Mouse (Mus musculus) T-cell, adult 2 months (primary cell): ENCODE data around the gene Dynlt1a.
"Not testable (repeated sequence)": the region's sequence is repeated elsewhere in the genome, so short reads cannot be mapped to it uniquely, and the experiment has no call there.

ENCODE experiments used
- DNase-seq: peaks from one replicate; pipeline ENCODE4 v3.0.0; 2022; ENCODE audit warnings: low spot score

The Dynlt1a gene

GRCm38 (mm10) chr17:6286169-6286568 is 31.1 kb downstream of the Dynlt1a start:
- not testable (repeated sequence) for DNase-seq

DNA sequence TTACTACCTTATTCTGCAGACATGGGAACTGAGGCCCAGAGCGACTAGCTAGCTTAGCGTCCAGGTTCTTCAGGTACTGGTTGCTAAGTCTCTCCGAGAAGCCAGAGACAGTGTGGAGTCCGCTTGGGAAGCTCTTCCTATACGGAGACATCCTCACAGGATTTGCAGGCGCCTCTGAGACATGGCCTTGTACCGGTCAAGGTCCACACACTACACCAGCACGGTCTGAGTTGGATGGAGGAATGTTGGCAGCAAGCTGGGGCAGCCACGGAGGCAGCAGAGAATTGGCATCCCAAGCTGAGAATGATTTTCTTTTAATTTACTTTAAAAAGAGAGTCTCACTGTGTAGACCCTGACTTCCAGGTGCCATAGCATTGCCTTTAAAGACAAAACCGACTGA is 34.2 kb downstream of the Dynlt1a start:
- DNase-seq, result not testable (repeated sequence)

- DNase-seq, result not testable (repeated sequence)
These were observed 36.8 kb downstream of the Dynlt1a start for GRCm38 (mm10) chr17:6280513-6280912.

DNA sequence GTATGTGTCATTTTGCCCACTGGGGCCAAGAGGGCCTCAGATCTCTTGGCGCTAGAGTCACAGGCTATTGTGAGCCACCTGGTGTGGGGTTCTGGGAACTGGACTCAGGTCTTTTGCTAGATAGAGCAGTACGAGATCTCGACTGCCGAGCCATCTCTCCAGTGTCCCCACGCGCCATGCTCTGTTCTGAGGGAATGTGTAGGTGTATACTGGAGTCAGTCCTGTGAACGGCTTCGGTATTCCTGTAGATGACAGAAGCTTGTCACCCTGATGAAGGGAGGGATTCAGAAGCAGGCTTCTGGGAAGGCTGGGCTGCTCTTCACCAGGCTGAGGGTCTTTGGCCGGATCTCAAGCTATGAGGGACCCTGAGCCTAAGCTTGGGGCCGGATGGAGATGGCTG is 37.5 kb downstream of the Dynlt1a start:
- not testable (repeated sequence) for DNase-seq

DNA sequence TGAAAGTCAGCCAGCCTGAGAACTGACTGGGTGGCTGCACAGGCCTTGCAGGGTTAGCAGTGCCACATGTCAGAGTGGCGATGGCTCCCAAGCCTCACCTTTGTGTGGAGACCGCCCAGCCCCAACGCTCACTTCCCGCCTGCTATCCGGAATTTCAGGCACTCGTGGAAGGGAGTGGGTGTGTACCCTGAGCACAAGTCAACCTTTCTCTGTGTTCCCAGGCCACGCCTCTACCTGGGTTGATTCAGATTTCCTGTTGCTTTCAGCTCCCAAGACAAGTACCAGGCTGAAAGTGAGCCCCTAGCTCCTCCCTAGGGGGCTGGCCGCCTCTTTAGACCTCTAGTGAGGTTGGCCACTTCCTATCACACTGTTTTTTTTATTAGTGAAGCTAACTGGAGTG is 38.1 kb downstream of the Dynlt1a start:
- DNase-seq, result not testable (repeated sequence)

DNA sequence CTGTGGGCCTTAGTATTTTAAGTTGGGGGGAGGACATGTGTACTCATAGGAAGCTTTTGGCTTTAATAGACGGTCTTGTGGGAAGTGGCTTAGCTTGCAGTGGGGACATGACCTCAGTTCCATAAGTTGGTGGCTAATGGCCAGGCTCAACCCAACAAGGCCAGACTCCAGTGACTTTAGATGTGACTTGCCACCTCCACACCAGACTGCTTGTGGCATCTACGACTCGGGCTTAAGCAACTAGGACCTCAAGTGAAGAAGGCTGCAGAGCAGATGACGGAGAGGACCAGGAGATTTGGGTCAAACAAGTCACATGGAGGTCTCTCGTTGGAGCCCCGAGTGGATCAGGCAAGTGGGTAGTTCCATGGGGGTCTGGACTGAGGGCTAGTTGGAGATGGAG is 42.6 kb downstream of the Dynlt1a start:
- not testable (repeated sequence) for DNase-seq

- not testable (repeated sequence) for DNase-seq
These were observed 45.3 kb downstream of the Dynlt1a start for GRCm38 (mm10) chr17:6271970-6272369.

DNA sequence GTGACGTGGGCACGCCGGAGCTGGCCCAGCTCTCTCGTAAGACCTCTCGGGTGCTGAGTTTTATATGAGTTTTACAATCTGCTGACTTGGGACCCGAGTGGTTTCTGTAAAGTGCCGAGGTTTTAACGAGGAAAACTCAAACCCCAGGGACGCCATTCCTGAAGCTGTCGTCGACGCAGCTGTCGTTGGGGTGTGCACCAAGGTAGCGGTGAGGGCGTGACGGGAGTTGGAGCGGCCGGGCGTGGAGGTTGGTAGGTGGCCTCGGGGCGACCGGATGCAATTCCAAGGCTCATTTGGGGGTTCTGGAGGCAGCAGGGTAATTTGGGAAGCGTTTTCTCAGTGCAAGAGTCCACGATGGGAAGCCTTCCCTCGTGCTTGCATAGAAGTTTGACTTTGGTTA is 46.5 kb downstream of the Dynlt1a start:
- DNase-seq, result not testable (repeated sequence)

GRCm38 (mm10) chr17:6269876-6270831 is 47.1 kb downstream of the Dynlt1a start:
- DNase-seq, result not testable (repeated sequence)

- not testable (repeated sequence) for DNase-seq
These were observed 60.2 kb downstream of the Dynlt1a start for GRCm38 (mm10) chr17:6257070-6257456.

DNA sequence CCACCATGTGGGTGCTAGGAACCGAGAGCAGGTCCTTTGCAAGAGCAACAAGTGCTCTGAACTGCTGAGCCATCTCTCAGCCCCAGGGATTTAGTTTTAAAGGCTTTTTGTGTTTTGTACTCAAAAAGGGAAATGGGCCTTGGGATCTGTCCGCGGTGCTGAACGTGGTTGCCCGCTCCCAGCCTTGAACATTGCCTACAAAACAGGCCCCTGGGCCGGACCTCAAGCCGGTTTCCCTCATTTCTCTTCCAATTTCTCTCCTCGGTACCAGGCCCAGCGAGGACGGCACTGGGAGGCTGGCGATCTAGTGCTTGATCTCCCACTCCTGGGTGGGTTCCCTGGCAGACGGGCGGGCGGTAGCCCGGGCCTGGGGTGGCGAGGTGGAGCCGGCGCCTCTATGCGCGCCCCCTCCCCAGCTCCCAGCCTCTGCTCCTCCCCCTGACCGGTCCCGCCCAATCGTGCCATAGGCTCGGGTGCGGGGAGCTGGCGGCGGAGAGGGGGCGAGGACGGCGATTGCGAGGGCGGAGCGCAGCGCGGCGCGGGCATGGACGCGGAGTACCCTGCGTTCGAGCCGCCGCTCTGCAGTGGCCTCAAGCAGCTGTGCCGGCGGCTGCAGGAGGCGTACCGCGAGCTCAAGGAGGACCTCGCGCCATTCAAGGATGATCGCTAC is 60.8 kb downstream of the Dynlt1a start, which contains the start of gene Tmem181a:
Gene Tmem181a (plus strand): TSS at position 461 of the 670 bp plus-strand sequence.
- not testable (repeated sequence) for DNase-seq
